Mouse (Mus musculus) B cell, adult 62 days (primary cell): Measurements from ENCODE around the gene Grin2c. TPM values are rescaled to one million over a fixed set of nuclear protein-coding genes. Genes with fewer than 3 reads are reported as not detected.

Experiments
- total RNA-seq: library from RNA; stranded (reverse); gene quantifications from 4 replicates; pipeline ENCODE4 v1.2.4, GENCODE M21; 2023

Grin2c gene
- total RNA-seq, result not detected in 4 replicates

GRCm38 (mm10) chr11:115267061-115267883 is at the start of gene Grin2c:
Gene Grin2c, minus strand, starts transcription at chr11:115267243.

GRCm38 (mm10) chr11:115306863-115307262 is 39.8 kb upstream of the Grin2c start, which contains the start of gene Otop2:
Gene Otop2, plus strand, starts transcription at chr11:115307163.

GRCm38 (mm10) chr11:115297214-115297826 is 30.3 kb upstream of the Grin2c start, which contains the start of gene Fads6:
Gene Fads6, minus strand, starts transcription at chr11:115297663.

GRCm38 (mm10) chr11:115276780-115277603 is 9.9 kb upstream of the Grin2c start, which contains the start of gene Fdxr:
Gene Fdxr, minus strand, starts transcription at chr11:115277050.

Other genes with a start within 250 kb of the Grin2c start
- gene Cd300ld4, start 240.2 kb downstream of the Grin2c start, total RNA-seq, result not detected in 4 replicates
- gene Cd300ld5, start 229.5 kb downstream of the Grin2c start, total RNA-seq, result not detected in 4 replicates
- gene Cd300ld3, start 218.8 kb downstream of the Grin2c start, total RNA-seq, result 1.2 TPM in 1 of 4 replicates, not detected in the others
- 0.37 to 0.78 TPM (median 0.63 TPM) in 4 replicates for gene Cd300e, start 205.1 kb downstream of the Grin2c start, total RNA-seq
- 4.9 to 8.0 TPM (median 7.2 TPM) in 4 replicates for gene Rab37, start 175.8 kb downstream of the Grin2c start, total RNA-seq
- 7.2 to 10.4 TPM (median 8.8 TPM) in 4 replicates for gene Cd300lf, start 133.3 kb downstream of the Grin2c start, total RNA-seq
- gene Slc9a3r1, start 103.9 kb downstream of the Grin2c start, total RNA-seq, result 74.3 to 78.2 TPM (median 77.2 TPM) in 4 replicates
- 9.3 to 19.2 TPM (median 15.9 TPM) in 4 replicates for gene Tmem104, start 79.8 kb downstream of the Grin2c start, total RNA-seq
- 12.5 to 18.4 TPM (median 14.7 TPM) in 4 replicates for gene Nat9, start 79.4 kb downstream of the Grin2c start, total RNA-seq
- 16.7 to 19.8 TPM (median 18.0 TPM) in 4 replicates for gene Fdxr, start 9.8 kb upstream of the Grin2c start, total RNA-seq
- gene Fads6, start 30.4 kb upstream of the Grin2c start, total RNA-seq, result 0.16 to 0.24 TPM in 2 of 4 replicates, not detected in the others
- not detected in 4 replicates for gene Otop2, start 39.9 kb upstream of the Grin2c start, total RNA-seq
- not detected in 4 replicates for gene Ush1g, start 54.8 kb upstream of the Grin2c start, total RNA-seq
- not detected in 4 replicates for gene Otop3, start 67.5 kb upstream of the Grin2c start, total RNA-seq
- gene Hid1, start 100.5 kb upstream of the Grin2c start, total RNA-seq, result 0.35 to 1.2 TPM (median 1.1 TPM) in 3 of 4 replicates, not detected in the other
- not detected in 4 replicates for gene Cdr2l, start 114.7 kb upstream of the Grin2c start, total RNA-seq
- 33.8 to 53.7 TPM (median 46.1 TPM) in 4 replicates for gene Mrpl58, start 136.5 kb upstream of the Grin2c start, total RNA-seq
- gene Atp5h, start 152.7 kb upstream of the Grin2c start, total RNA-seq, result 166 to 192 TPM (median 181 TPM) in 4 replicates
- 38.3 to 48.6 TPM (median 42.8 TPM) in 4 replicates for gene Kctd2, start 152.9 kb upstream of the Grin2c start, total RNA-seq
- gene Trim80, start 173.3 kb upstream of the Grin2c start, total RNA-seq, result 0.29 TPM in 1 of 4 replicates, not detected in the others
- not detected in 4 replicates for gene Slc16a5, start 195.2 kb upstream of the Grin2c start, total RNA-seq
- gene Armc7, start 208.4 kb upstream of the Grin2c start, total RNA-seq, result 7.5 to 9.9 TPM (median 9.5 TPM) in 4 replicates
- 67.1 to 79.0 TPM (median 74.4 TPM) in 4 replicates for gene Nt5c, start 224.6 kb upstream of the Grin2c start, total RNA-seq
- gene Jpt1, start 247.1 kb upstream of the Grin2c start, total RNA-seq, result 191 to 199 TPM (median 195 TPM) in 4 replicates